Mouse (Mus musculus) kidney, postnatal 4 days (tissue): ENCODE data around the gene Adgrg2.

Source experiments
- DNase-seq, 2 experiments: peaks; one replicate each; pipeline ENCODE4 v3.0.0; 2021; ENCODE audit warnings: mixed read lengths in 2 of 2

The Adgrg2 gene

GRCm38 (mm10) chrX:160390464-160390956 is at the start of gene Adgrg2:
TSS of gene Adgrg2 (plus strand) at chrX:160390690.
- peak; percentile 31 to 54 for DNase-seq

- peak in 1 of 2 experiments; percentile 2 for DNase-seq
These were observed 39.5 kb upstream of the Adgrg2 start for GRCm38 (mm10) chrX:160350995-160351394.

GRCm38 (mm10) chrX:160351967-160352677 is 38.4 kb upstream of the Adgrg2 start:
- no peak for DNase-seq

GRCm38 (mm10) chrX:160384748-160385501 is 5.6 kb upstream of the Adgrg2 start:
- no peak for DNase-seq

- DNase-seq, result no peak
These were observed 5.1 kb upstream of the Adgrg2 start for GRCm38 (mm10) chrX:160385502-160385772.

- DNase-seq, result no peak
These were observed 22.5 kb downstream of the Adgrg2 start for GRCm38 (mm10) chrX:160412930-160413453.

GRCm38 (mm10) chrX:160413881-160414395 is 23.4 kb downstream of the Adgrg2 start:
- DNase-seq, result no peak

GRCm38 (mm10) chrX:160418397-160418796 is 27.9 kb downstream of the Adgrg2 start:
- peak; percentile 2 for DNase-seq

- peak; percentile 37 to 41 for DNase-seq
These were observed 33.2 kb downstream of the Adgrg2 start for GRCm38 (mm10) chrX:160423737-160424136.

GRCm38 (mm10) chrX:160426486-160426885 is 36.0 kb downstream of the Adgrg2 start:
- peak; percentile 3 to 11 for DNase-seq

- DNase-seq, result no peak
These were observed 36.4 kb downstream of the Adgrg2 start for GRCm38 (mm10) chrX:160426930-160427329.

- no peak for DNase-seq
These were observed 41.7 kb downstream of the Adgrg2 start for GRCm38 (mm10) chrX:160432192-160432591.

GRCm38 (mm10) chrX:160441272-160441671 is 50.8 kb downstream of the Adgrg2 start:
- no peak for DNase-seq

- no peak for DNase-seq
These were observed 57.9 kb downstream of the Adgrg2 start for GRCm38 (mm10) chrX:160448351-160448750.

GRCm38 (mm10) chrX:160449363-160449762 is 58.9 kb downstream of the Adgrg2 start:
- DNase-seq, result no peak

- peak; percentile 8 to 10 for DNase-seq
These were observed 65.2 kb downstream of the Adgrg2 start for GRCm38 (mm10) chrX:160455686-160456085.

- no peak for DNase-seq
These were observed 80.8 kb downstream of the Adgrg2 start for GRCm38 (mm10) chrX:160471257-160471786.

GRCm38 (mm10) chrX:160489784-160490183 is 99.3 kb downstream of the Adgrg2 start:
- no peak for DNase-seq

GRCm38 (mm10) chrX:160494333-160494732 is 103.8 kb downstream of the Adgrg2 start:
- no peak for DNase-seq

GRCm38 (mm10) chrX:160494921-160495320 is 104.4 kb downstream of the Adgrg2 start:
- DNase-seq, result no peak

- no peak for DNase-seq
These were observed 106.0 kb downstream of the Adgrg2 start for GRCm38 (mm10) chrX:160496473-160496872.

GRCm38 (mm10) chrX:160501095-160501494 is 110.6 kb downstream of the Adgrg2 start:
- no peak for DNase-seq

GRCm38 (mm10) chrX:160501687-160502047 is 111.2 kb downstream of the Adgrg2 start:
- DNase-seq, result no peak
